Mouse (Mus musculus) c-Kit-positive CD71-positive TER-119-negative erythroid progenitor cells, embryonic 14.5 days (primary cell): ENCODE results near the gene R3hdm2.

ENCODE experiments used
- DNase-seq: peaks from one replicate; pipeline ENCODE4 v3.0.0-alpha.2; 2013; ENCODE audit warnings: low read depth

R3hdm2 gene

GRCm38 (mm10) chr10:127496156-127496555 is 116.0 kb downstream of the R3hdm2 start:
- no peak for DNase-seq

GRCm38 (mm10) chr10:127499516-127499915 is 119.4 kb downstream of the R3hdm2 start:
- no peak for DNase-seq

GRCm38 (mm10) chr10:127500042-127500441 is 119.9 kb downstream of the R3hdm2 start:
- DNase-seq = no peak

GRCm38 (mm10) chr10:127500894-127501893 is 121.1 kb downstream of the R3hdm2 start, which contains the start of gene Stac3:
Gene Stac3 (plus strand): TSS chr10:127501686.
- no peak for DNase-seq

GRCm38 (mm10) chr10:127508239-127508638 is 128.1 kb downstream of the R3hdm2 start:
- peak; percentile 76 for DNase-seq

- peak; percentile 81 for DNase-seq
These were observed 129.1 kb downstream of the R3hdm2 start for GRCm38 (mm10) chr10:127509051-127509836.

DNA sequence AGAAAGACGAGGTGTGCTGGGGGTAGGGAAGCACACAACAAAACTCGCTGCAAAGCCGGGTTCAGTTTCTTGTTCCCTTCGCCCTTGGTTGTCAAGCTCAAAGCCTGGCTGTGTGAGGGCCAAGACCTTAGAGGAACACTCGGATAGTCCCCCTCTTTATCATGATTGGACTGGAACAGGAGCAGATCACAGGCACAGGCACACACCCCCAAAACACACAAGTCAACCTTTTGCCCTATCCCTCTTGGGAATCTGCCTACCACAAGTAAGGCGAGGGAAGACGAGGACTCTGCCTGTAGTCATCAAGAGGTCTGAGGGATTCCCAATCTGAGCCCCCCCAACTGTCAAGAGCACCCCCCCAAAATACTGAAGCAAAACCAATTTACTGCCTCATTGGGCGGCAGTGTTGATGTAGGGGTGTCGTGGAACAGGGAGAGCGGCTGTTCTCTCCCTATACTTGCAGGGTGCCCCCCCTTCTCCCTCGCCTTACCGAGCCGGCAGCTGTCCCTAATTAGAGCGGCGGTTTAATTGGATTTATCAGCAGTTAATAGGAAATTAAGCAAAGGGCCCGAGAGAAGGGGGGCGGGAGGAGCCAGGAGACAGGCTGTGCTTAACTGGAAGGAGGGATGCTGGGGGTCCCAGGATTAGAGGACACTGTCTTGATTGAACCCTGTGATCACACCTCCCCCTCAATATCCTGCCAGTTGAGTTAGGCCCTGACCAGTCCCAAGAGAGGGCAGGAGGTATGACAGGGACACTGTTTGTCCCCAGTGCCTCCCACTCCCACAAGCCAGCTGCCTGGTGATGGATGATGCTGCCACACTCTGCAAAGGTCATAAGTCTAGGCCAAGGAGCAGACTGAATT is 129.9 kb downstream of the R3hdm2 start:
- DNase-seq = no peak

DNA sequence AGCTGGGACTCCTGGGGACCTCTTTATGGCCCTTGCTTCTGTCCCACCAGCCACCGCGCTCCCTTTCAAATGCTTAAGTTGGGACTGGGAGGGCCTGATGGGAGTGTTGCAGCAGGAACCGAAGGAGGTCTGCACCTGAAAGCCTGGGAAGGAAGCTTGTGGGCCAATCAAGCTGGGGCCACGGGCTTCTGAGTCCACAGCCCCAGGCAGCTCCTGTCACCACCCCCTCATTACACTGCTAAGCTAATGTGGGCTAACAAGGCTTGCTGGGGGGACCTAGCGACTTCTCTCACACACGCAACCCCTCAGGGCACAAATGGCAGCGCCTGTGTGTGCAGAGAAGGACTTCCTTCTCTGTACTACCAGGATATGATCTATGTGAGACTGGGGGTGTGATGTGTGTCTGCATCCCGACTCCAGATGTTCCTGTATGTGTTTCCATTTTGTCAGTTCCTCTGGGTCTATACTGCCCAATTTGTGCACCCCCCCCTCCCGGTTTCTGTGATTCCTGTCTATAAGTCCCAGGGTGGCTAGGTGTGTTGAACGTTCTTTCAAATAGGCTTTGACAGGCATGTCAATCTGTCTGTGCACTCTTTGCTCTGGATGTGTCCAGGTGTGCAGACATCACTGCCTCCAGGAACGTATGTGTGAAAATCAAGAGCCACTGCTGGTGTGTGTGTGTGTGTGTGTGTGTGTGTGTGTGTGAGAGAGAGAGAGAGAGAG is 130.9 kb downstream of the R3hdm2 start:
- no peak for DNase-seq

DNA sequence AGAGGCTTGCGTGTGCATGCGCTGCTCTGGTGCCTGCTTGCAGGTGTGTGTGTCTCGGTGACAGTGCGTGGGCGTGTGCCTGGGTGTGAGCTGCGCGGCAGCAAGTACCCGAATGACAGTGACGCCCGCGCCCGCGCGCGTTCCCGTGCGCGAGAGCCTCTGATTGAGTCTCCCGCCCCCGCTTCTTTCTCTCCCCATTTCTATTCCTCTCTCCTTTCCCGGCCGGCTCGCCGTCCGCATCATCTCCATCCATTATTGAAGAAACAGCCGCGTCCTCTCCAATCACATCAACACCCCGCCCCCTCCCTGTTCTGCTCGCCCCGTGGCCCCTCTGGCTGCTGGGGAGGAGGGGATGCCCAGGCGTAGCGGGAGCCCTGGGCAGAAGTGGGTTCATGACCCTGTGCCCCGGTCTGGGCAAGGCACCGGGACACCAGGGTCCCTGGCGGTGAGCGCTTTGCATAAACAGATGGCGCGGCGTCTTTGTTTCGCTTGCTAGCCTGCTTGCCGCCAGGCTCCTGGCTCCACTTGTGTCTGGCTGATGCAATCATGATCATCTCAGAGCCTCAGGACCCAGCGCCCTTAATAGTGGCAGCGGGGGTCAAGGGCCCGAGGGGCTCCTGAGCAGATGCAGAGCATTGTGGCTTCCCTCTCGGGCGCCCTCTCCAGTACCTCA is 131.6 kb downstream of the R3hdm2 start:
- no peak for DNase-seq

GRCm38 (mm10) chr10:127512307-127512666 is 132.2 kb downstream of the R3hdm2 start:
- no peak for DNase-seq

GRCm38 (mm10) chr10:127512813-127513212 is 132.7 kb downstream of the R3hdm2 start:
- peak; percentile 82 for DNase-seq

- no peak for DNase-seq
These were observed 133.5 kb downstream of the R3hdm2 start for GRCm38 (mm10) chr10:127513501-127514091.

- no peak for DNase-seq
These were observed 134.1 kb downstream of the R3hdm2 start for GRCm38 (mm10) chr10:127514111-127514698.

- DNase-seq = no peak
These were observed 134.6 kb downstream of the R3hdm2 start, which contains the start of gene Ndufa4l2 for GRCm38 (mm10) chr10:127514764-127515163. Gene Ndufa4l2 (plus strand): TSS chr10:127514967.

GRCm38 (mm10) chr10:127515271-127515982 is 135.3 kb downstream of the R3hdm2 start:
- DNase-seq = no peak

- DNase-seq = no peak
These were observed 135.9 kb downstream of the R3hdm2 start for GRCm38 (mm10) chr10:127515983-127516459.

GRCm38 (mm10) chr10:127516576-127517260 is 136.6 kb downstream of the R3hdm2 start:
- DNase-seq = no peak

DNA sequence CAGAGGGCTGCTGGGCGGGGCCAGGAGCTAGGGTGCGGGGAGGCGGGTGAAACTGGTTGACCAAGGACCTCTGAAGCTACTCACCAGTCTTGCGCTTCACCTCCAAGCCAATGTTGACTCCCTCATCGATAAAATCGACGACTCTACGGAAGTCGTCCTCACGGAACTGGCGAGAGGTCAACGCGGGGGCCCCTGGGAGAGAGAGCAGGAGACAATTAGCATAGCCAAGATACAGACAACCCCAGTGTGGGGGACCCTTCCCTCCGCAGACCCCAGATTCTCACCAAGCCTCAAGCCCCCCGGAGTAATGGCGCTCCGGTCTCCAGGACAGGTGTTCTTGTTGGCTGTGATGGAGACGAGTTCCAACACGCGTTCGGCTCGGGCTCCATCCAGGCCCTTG is 137.8 kb downstream of the R3hdm2 start:
- DNase-seq = no peak
